Mouse (Mus musculus) inflammation-experienced regulatory T-cells, adult 6 months (primary cell): ENCODE results near the gene Tpte. TPM values are rescaled to one million over a fixed set of nuclear protein-coding genes. Genes with fewer than 3 reads are reported as not detected.
"Not testable (repeated sequence)": the region's sequence is repeated elsewhere in the genome, so short reads cannot be mapped to it uniquely, and the experiment has no call there.

Experiments used
- ATAC-seq: one replicate; pipeline ENCODE4 v1.8.0; 2017
- polyA plus RNA-seq, 3 experiments: library from polyadenylated mRNA; unstranded; fragments of 100-300 nt; shearing (Covaris generic); gene quantifications; one replicate each; pipeline ENCODE4 v1.2.1; 2017

The Tpte gene
- not detected for polyA plus RNA-seq

DNA sequence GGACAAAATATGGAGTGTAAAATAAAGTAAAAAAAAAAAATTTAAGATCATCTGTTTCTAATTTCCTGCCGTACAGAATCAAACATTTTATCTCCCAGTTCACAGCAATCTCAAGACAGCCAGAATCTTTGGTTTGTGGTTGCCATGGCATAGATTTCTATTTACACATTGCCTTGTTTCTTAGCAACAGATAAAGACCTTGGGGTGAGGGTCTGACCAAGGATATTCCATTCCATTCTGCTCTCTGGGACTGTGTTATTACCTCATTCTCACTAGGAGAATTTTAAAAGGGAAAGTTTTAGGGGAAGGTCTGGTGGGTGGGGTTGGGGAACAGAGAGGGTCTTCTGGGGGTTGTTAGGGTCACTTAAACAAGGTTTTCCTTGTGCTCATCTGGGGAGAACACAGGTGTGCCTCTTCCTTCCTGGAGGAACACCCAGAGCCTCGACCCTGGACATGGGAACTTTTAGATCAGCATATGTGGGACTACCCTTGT, at the start of gene Tpte:
Gene Tpte (plus strand): TSS at position 443 of the 493 bp plus-strand sequence.
- ATAC-seq = no peak

DNA sequence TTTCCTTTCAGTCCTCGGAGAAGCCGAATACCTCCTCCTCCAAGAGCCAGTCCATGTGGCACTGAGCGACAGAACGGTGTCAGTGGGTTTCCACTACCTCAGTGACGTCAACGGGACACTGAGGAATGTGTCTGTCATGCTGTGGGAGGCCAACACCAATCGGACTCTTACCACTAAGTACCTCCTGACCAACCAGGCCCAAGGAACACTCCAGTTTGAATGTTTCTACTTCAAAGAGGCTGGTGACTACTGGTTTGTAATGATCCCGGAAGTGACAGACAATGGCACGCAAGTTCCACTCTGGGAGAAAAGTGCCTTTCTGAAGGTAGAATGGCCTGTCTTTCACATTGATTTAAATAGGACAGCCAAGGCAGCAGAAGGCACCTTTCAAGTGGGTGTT, 40.3 kb upstream of the Tpte start:
- ATAC-seq = no peak

DNA sequence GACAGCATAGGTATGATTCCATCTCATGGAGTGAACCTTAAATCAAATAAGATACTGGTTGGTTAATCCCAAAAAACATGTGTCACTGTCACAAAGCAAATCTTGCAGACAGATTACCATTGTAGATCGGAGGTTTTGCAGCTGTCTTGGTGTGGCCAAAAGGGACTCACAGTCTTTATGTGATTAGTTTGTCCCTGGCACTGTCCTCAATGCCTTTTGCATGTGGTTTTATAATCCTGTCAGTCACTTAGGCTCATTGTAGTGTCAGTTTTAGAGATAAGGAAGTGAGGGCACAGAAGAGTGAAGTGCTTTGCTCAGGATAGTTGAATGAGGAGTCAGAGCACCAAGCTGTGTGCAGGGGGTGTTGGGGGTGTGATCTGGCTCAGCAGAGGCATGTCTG, 37.6 kb upstream of the Tpte start:
- no peak for ATAC-seq

DNA sequence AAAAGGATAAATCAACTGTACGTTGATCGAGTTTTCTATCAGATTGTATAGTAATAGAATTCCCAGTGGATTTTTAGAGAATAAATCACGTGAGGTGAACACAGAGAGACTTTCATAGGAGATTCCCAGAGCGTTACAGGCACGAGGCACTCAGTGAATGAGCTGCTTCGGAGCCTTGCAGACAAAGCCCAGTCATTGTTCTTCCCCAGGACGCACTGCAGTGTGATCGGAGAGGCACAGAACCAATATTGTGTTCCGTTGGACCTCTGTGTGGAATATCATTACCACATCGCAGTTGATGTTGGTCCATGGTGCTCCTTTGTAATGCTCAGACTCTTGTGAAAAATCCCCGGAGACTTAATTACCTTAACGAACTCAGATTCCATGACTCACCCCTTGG, 35.3 kb upstream of the Tpte start:
- no peak for ATAC-seq

DNA sequence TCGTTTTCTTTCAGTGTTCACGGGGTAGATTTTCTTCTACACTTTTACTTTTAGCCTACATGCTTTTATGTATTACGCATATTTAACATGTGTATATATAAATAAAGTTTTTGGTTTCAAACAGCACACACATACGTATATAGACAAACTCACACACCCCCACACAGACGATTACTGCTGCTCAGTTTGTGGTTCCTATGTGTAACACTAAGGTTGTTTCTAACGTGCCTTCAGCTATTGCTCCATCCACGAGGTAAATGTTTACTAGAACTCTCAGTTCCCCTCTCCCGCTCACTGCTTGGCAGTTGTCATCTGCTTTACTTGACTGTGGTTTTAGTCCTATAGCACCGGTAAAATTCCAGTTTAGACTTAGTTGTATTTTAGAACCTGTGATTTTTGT, 34.2 kb upstream of the Tpte start:
- no peak for ATAC-seq

DNA sequence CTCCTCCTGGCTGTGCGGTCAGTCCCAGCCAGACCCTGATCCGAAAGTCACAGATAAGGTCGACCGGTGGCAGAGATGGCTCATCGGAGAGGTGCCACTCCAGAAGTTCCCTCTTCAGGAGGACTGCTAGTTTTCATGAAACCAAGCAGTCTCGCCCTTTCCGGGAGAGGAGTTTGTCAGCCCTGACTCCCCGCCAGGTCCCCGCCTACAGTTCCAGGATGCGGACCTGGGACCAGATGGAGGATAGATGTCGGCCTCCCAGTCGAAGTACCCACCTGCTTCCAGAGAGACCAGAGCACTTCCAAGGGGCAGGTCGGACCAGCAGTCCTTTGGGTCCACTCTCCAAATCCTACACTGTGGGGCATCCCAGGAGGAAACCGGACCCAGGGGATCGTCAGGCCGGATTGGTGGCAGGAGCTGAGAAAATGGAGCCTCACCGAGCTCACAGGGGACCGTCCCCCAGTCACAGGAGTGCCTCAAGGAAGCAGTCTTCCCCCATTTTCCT, 24.2 kb upstream of the Tpte start:
- no peak for ATAC-seq

DNA sequence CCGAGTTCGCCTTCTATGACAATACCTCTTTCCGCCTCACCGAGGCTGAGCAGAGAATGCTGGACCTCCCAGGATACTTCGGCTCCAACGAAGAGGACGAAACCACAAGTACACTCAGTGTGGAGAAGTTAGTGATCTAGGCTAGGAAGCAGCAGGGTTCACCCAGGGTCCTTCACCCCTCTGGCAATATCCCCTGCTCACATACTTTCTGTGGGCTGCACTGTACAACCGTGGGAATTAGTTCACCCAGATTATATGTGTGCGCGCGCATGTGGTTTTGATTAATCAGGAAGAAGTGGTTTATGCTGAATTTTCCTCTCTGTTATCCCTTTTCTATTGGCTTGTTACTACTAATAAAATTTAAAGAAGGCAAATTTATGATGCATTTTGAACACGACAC, 23.7 kb upstream of the Tpte start:
- ATAC-seq = no peak

DNA sequence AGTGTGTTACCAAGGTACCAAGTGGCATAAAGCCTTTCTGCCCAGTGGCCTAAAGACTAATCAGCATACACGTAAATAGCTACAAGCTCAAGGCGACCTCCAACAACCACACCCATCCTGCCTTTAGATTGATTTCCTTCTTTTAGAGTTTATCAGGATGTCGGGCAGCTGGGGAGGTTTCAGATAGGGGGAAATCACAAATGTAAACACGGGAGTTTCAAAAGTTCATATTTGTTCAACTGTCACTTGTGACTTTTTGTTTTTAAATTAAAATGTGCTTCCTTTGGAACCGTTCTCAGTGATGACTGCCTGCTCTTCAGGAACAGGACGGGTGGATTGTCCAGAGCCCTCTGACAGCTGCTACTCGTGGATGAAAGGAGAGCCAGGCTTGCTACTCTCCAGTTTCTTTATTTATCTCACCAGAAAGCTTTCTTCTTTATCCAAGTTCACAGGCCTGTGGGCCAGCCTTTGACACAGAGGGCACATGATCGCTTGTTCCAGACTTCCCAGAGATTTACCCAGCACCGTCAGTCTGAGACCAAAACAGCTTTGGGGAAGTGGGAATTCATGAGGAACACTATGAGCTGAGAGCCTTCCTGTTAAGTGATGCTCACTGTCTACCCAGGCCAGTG, 23.0 kb upstream of the Tpte start:
- ATAC-seq = no peak

DNA sequence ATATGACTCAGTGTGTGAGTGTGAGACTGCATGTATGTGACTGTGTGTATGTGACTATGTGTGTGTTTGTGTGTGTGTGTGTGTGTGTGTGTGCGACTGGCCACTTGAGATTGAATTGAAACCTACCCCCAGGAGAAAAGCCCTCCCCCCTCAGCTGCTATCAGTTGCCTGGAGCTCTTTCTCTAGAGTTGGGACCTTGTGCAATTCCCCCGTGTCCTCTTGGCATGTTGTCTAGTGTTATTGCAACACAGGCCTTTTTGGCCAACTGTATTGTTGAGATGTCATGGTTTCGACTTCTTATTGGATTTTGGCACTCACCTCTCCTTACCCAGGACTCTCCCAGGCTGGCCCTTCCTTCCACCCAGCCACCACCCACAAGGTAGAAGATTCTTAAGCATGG, 21.0 kb upstream of the Tpte start:
- ATAC-seq = no peak

DNA sequence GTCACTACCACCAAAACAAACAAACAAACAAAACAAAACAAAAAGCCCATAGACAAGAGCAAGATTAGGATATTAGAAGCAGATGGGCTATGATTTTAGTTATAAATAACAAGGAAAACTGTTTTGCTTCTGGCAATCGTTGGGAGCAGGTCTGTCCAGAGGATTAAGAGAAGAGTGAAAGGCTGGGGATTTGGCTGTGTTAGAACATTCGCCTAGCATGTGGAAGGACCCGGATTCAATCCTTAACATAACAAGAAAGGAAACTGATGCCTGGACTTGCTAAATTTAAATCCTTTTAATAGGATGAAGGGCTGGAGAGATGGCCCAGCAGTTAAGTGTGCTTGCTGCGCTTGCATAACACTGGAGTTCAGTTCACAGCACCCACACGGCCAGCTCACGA, 18.9 kb upstream of the Tpte start:
- ATAC-seq = no peak

DNA sequence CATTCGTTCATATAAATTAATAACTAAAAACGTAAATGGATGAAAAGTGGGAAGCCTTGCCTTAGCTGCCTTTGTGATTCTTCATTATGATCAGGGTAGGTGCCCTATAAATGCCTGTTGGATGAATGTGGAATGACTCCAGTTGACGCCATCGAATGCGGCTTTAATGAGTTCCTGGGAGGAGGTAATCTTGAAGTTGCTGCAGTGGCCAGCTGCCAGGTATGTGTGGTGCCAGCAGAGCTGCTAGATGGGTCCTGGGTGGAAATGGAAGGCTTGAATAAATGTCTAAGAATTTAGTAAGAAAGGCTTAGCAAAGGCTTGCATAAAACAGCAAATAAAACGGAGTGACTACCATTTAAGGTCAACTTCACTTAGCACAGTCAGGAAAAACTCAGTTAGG, 18.5 kb upstream of the Tpte start:
- ATAC-seq = no peak

DNA sequence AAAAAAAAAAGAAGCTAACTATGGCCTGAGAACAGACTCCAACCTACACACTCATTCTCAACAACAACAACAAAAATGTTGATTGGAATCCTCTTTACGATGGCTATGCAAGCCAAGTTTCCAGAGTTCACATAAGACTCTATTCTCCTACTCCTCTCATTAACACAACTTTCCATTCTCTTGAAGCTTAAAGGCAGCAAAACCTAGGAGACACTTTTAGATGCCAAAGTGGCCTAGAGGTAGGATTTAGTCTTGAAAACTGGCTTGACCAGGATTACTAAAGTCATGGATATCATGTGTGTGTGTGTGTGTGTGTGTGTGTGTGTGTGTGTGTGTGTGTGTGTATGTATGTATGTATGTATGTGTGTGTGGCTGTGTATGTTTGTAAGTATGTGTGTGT, 18.0 kb upstream of the Tpte start:
- no peak for ATAC-seq

DNA sequence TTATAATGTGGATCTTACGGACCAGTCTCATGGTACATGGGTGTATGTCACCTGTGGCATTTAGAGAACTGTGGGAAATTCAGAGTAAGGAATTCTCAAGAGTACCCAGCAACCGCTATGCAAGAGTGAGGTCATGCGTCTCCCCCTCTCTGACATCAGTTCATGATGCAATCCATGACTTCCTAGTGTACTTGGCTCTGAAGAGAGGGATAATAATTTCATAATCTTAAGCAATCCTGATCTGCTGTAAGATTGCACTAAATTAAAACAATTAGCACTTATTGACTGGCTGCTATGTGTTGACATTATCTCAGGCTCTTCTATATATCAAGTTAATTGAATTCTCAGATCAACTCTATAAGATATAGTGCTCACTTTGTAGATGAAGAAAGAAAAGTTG, 16.4 kb upstream of the Tpte start:
- no peak for ATAC-seq

DNA sequence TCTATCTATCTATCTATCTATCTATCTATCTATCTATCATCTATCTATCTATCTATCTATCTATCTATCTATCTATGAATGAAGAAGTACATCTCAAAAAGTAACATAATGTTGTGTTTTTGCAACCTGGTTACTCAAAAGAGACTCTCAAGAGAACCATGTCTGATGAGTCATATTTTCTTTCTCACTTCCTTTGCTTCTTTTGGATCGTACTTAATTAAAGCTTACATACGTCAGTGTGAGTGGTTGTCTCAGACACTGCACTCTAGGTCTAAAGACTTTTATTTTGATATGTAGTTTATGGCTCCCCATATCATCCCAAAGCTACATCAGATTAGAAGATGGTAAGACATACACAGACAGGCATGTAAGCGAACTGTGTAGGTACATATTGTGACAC, 10.1 kb upstream of the Tpte start:
- ATAC-seq = no peak

DNA sequence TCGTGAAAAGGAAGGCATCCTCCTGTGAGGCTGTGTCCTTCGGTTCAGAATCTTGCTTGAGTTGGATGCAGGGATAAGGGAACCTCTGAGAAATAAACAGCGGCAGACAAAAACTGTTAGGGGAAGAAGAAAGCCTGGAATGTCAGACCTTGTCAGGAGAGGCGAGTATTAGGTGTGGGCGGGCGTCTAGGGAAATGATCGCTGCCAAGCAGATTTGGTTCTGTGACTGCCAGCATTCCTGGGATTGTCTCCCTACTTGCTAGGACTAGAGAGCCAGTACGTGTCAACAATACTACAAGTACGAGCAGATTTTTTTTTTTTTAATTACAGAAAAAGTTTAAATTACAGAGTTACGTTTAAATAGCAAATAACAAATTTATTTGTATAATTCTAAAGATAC, 8.6 kb upstream of the Tpte start:
- ATAC-seq = no peak

DNA sequence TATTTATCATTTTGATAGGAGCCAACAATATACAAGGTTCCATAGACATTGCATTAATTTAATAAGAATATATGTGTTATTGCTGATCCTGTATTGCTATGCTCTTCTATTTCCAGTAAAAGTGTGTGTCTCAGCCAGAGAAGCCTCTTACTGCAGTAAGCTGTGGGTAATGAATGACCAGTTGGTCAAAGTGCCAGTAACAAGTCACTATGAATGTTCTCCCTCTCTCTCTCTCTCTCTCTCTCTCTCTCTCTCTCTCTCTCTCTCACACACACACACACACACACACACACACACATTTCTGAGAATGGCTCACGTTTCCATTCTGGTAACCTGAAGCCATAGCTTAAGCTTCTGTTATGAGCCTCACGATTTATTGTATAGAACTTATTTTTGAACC, 19.1 kb downstream of the Tpte start:
- ATAC-seq = no peak

DNA sequence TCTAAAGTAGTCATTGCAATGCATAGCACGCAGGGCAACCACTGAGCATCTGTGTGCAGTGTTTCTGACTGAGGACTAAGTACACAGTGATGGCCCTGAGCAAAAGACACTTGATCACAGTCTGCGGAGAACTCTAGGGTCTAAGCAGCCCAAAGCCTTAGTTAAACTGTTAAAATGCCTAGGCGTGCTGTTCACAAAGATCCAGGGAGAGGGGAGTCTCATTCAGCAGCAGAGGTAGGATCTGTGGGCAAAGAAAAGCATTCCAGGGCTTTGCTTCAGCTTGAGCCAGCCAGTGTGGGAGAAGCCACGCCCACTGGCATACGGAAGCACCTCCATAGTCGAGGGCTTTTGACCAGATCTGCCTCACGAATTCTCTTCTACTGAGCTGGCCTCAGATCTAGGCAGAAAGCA, 19.7 kb downstream of the Tpte start:
- ATAC-seq = no peak

DNA sequence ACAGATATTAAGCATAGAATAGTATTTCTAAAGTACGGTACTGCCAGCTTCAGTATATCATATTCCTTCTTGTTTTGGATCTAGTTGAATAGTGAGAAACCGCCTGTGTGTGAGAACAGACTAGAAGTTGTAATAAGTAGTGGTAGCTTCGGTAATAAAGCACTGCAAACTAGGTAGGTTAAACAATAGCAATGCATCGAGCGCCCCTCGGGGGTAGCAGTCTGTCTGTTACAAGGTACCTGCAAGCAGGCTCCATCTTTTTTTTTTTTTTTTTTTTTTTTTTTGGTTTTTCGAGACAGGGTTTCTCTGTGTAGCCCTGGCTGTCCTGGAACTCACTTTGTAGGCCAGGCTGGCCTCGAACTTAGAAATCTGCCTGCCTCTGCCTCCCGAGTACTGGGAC, 20.8 kb downstream of the Tpte start:
- not testable (repeated sequence) for ATAC-seq

DNA sequence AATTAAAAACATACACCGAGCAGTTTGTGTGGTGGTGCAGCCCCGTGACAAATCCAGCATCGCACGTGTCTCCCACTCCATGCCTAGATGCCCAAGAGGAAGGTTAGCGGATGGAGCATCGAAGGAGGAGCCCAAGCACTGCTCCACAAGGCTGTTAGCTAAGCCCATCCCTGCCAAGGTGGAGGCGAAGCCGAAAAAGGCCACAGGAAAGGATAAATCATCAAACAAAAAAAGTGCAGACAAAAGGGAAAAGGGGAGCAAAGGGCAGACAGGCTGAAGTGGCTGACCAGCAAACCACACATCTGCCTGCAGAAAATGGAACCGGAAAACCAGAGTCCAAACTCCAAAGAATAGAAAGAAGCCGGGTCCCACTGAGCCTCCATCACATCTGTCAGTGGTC, 23.8 kb downstream of the Tpte start:
- no peak for ATAC-seq

DNA sequence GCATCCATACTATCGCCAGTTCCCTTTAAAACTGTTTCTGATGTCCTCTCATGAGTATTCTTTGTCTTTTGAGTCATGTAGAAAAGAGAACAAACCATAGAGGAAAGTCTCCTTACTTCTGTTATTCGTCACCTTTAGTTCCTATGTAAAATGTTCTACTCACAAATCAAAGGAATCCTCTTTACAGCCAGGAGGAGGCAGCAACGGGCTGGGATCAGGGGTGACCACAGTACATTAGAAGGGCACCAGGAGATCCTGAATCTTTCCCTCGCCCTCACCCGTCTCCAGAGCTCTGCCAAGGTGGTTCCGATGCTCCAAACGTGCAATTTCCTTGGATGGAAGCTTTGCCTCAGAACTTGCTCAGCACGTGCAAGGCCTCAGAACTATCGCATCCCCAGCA, 28.2 kb downstream of the Tpte start:
- ATAC-seq = no peak

DNA sequence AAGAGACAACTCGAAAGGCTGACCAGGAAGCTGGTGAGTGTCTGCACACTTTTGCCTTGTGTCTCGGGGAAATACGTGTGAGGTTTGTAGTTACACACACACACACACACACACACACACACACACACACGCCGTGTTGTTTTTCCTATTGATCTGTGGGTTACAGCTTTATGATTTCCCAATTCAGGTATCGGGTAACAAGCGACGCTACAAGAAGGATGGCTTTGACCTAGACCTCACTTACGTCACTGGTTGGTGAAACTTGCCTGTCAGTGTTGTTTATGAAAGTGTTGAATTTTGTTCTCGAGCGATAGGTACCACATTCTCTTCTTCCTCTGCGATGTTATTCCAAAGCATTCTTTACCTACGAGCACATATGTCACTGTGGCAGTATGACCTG, 52.2 kb downstream of the Tpte start:
- no peak for ATAC-seq

DNA sequence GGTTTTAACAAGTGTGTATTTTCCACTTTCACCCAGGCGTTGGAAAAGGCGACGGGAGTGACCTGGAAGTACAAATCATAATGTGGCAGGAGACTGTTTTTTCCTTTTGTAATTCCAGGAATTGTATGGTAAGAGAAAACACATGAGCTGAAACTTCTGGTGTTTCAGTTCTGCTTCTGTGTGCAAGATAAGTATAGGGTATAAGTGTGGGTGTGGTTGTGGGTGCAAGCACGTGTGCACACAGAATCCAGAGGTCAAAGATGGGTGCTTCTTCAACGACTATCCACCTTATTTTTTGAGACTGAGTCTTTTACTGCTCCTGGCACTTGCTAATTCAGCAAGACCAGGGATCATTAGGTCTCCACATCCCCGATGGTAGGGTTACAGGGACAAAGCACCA, 76.1 kb downstream of the Tpte start:
- ATAC-seq = no peak

DNA sequence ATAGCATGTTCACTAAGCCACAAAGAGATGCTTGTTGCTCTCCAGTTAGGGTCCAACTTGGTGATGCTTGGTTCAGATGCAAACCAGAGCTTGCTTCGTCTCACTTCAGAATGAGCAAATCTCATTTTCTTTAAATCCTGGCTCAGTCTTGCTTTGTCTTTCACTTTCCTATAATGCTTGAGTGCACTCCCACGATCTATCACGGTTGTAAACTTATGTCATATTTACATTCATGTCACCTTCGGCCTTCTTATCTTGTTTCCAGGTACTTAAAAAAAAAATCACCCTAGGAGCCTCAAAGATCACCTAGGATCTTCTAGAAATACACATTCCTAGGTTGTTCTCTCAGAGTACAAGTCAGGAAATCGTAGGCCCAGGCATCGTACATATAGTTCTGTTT, 76.6 kb downstream of the Tpte start:
- no peak for ATAC-seq

DNA sequence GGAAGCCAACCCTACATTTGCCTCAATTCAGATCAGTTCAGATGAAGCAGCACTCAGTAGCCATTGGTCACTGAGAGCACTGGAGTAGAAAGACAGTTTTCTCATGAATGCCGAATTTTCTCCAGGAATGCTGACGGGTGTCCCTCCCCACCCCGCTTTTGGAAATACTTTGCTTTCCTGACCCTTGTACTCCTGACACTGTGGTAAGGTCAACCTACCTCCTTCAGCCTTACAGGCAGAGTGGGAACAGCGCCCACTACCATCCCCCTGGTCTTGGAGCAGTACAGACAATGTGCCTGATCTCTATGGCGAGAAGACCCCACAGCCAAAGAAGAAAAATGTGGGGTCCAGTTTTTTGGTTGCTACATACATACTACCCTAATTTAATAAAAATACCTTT, 93.1 kb downstream of the Tpte start:
- ATAC-seq = no peak

DNA sequence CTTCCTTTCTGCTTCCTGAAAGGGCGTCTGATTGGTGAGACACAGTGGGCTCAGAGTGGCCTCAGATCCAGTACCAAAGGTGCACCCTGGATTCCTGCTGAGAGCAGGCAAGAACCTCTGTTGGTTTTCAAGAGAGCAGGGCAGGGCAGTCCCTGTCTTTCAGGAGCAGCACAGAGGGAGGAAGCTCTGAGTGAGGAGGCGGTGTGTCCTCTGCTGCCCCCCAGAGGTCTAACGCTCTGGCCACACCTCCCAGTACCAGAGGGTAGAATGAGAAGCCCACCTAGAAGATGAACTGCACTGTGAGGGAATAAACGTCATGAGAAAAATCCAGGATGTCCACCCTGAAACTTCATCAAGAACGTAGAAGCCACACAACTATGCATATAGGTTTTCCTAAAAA, 93.7 kb downstream of the Tpte start:
- no peak for ATAC-seq
